Mouse (Mus musculus) testis, adult 2 months (tissue): ENCODE results near the gene Cnot11. TPM values are rescaled to one million over a fixed set of nuclear protein-coding genes. Genes with fewer than 3 reads are reported as not detected.
"Not testable (repeated sequence)": the region's sequence is repeated elsewhere in the genome, so short reads cannot be mapped to it uniquely, and the experiment has no call there.

Experiments
- H3K27ac ChIP-seq: fragments of 200-500 bp; 2 replicates; pipeline ENCODE4 v1.5.1; 2012; ENCODE audit warnings: low read depth, low read length; ENCODE audit not compliant: control insufficient read depth, insufficient read depth
- H3K27me3 ChIP-seq: fragments of 200-500 bp; 2 replicates; pipeline ENCODE4 v1.6.1; 2012; ENCODE audit warnings: mild to moderate bottlenecking, low read length, moderate library complexity; ENCODE audit not compliant: control insufficient read depth, insufficient read depth
- H3K36me3 ChIP-seq: fragments of 200-500 bp; 2 replicates; pipeline ENCODE4 v1.6.1; 2012; ENCODE audit warnings: mild to moderate bottlenecking, low read length; ENCODE audit not compliant: control insufficient read depth, insufficient read depth
- H3K4me1 ChIP-seq: fragments of 200-500 bp; 2 replicates; pipeline ENCODE4 v1.6.1; 2012; ENCODE audit warnings: low read length; ENCODE audit not compliant: control insufficient read depth, insufficient read depth
- H3K4me3 ChIP-seq: fragments of 200-500 bp; 2 replicates; pipeline ENCODE4 v1.5.1; 2012; ENCODE audit warnings: low read depth, mild to moderate bottlenecking, low read length, moderate library complexity, mixed read lengths; ENCODE audit not compliant: control insufficient read depth
- CTCF ChIP-seq: fragments of 200-500 bp; IDR thresholded peaks from 2 replicates; pipeline ENCODE4 v1.5.1; 2012; ENCODE audit warnings: low read depth, mild to moderate bottlenecking, inconsistent platforms, low read length, moderate library complexity; ENCODE audit not compliant: control insufficient read depth, insufficient read depth, insufficient replicate concordance
- POLR2A ChIP-seq: fragments of 200-500 bp; IDR thresholded peaks from 2 replicates; pipeline ENCODE4 v1.6.1; 2012; ENCODE audit warnings: low read depth, mild to moderate bottlenecking, inconsistent platforms, low read length, moderate library complexity; ENCODE audit not compliant: control insufficient read depth
- polyA plus RNA-seq: library from polyadenylated mRNA; depleted of rRNA; stranded (reverse); fragments of >200 nt; gene quantifications from 2 replicates; pipeline ENCODE4 v1.2.3, GENCODE M21; 2012; rRNA removed

Gene Cnot11
- polyA plus RNA-seq, 1 experiment, result 9.2 TPM

- Histone ChIP-seq H3K4me1 (peaks cover 2% of the 10 kb centered on the region), H3K27ac (no peak overlapping the region), H3K4me3 (no peak overlapping the region), H3K27me3 (no peaks in the 10 kb centered on the region), H3K36me3 (no peaks in the 10 kb centered on the region)
- no peak for TF ChIP-seq CTCF
- no peak for TF ChIP-seq POLR2A
Measured at GRCm38 (mm10) chr1:39579139-39579538, 44.3 kb downstream of the Cnot11 start.

DNA sequence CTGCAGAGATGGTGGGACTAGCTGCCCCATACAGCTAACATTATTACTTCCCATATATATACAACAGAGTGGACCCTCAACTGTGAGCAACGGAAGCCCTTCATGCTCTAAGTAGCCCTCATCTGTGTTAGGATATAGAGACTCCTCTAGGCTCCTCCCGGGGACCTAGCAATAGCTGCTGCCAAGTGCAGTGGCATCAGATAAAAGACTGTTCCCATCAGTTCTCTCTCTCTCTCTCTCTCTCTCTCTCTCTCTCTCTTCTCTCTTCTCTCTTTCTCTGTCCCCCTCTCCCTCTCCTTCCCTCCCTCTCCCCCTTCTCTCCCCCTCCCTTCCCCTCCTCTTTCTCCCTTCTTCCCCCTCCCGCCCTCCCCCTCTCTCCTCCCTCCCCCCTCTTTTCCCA lies 46.4 kb downstream of the Cnot11 start:
- no peaks in the 10 kb centered on the region for H3K36me3 ChIP-seq
- no peak for TF ChIP-seq CTCF
- TF ChIP-seq POLR2A, result no peak
- no peak overlapping the region for H3K27ac ChIP-seq
- H3K4me1 ChIP-seq, result peaks cover 2% of the 10 kb centered on the region
- H3K27me3 ChIP-seq, result no peaks in the 10 kb centered on the region
- H3K4me3 ChIP-seq, result no peak overlapping the region

DNA sequence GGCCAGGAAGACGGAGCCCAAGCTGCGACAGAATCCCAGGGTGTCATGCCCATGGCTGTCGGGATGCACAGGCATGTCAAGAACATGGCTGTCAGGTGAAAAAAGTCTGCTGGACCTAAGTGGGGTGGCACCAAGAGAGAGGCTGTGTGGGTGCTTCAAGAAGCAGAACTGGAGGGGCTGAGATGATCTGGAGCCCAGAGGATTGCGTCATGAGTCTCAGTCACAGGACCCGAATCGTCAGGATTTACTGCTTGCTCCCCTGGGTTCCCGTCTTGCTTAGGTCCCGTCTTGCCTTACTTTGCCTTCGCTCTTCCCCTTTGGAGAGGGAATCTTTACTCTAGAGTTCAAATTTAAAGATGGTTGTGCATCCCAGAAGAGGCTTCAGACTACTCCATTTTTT lies 48.4 kb downstream of the Cnot11 start:
- no peak overlapping the region for H3K27ac ChIP-seq
- H3K27me3 ChIP-seq, result no peaks in the 10 kb centered on the region
- H3K4me3 ChIP-seq, result no peak overlapping the region
- H3K4me1 ChIP-seq, result no peaks in the 10 kb centered on the region; the same call in 1 of the 2 replicates
- no peak for TF ChIP-seq CTCF
- H3K36me3 ChIP-seq, result no peaks in the 10 kb centered on the region

DNA sequence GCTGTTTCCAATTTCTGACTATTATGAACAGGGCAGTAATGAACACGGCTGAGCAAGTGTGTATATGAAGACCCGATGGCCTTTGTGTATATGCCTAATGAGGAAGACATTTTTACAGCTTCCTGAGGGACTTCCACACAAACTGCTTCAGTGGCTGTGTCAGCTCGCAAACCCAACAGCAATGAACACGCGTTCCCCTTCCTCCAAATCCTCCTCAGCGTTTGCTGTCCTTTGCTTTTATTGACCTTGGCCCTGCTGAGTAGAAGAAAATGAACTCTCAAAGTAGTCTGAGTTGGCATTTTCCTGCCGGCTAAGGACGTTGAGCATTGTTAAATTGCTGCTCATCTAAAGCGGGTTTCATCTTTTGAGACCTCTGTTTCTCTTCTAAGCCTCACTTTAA lies 50.6 kb downstream of the Cnot11 start:
- H3K27ac ChIP-seq, result no peak overlapping the region
- H3K27me3 ChIP-seq, result no peaks in the 10 kb centered on the region

GRCm38 (mm10) chr1:39590193-39590592 lies 55.4 kb downstream of the Cnot11 start:
- H3K4me3 ChIP-seq, result no peak overlapping the region
- no peak for TF ChIP-seq CTCF
- no peak for TF ChIP-seq POLR2A
- H3K4me1 ChIP-seq, result no peaks in the 10 kb centered on the region
- no peak overlapping the region for H3K27ac ChIP-seq
- H3K27me3 ChIP-seq, result no peaks in the 10 kb centered on the region
- no peaks in the 10 kb centered on the region for H3K36me3 ChIP-seq

More for the DNA sequence above, 50.6 kb downstream of the Cnot11 start:
- no peak for TF ChIP-seq POLR2A
- Histone ChIP-seq H3K4me3 (no peak overlapping the region), H3K4me1 (no peaks in the 10 kb centered on the region), H3K36me3 (no peaks in the 10 kb centered on the region)

- not testable (repeated sequence) for H3K27me3 ChIP-seq, H3K4me3 ChIP-seq, H3K36me3 ChIP-seq, H3K4me1 ChIP-seq, H3K27ac ChIP-seq
Measured at GRCm38 (mm10) chr1:39591557-39591956, 56.8 kb downstream of the Cnot11 start.

DNA sequence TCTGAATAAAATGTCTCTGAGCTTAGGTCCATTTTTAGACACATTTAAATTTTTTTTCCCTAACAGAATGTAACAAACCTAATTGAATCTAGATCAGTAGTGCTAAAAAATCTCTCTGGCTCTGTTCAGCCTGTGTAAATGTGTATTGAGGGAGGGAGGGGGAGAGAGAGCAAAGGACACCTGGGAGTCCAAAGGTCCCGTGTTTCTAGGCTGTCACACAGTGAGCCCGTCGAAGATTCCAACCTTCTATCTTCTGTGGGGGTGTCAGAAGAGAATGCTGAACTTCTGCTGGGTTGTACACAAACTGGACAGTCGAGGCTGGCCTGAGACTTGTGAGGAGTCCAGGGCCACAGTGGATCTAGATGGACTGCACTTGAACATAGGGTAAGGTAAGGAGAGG lies 57.3 kb downstream of the Cnot11 start:
- Histone ChIP-seq H3K27ac (no peak overlapping the region), H3K4me1 (no peaks in the 10 kb centered on the region), H3K27me3 (no peaks in the 10 kb centered on the region), H3K36me3 (no peaks in the 10 kb centered on the region), H3K4me3 (no peak overlapping the region)
- no peak for TF ChIP-seq POLR2A
- no peak for TF ChIP-seq CTCF

DNA sequence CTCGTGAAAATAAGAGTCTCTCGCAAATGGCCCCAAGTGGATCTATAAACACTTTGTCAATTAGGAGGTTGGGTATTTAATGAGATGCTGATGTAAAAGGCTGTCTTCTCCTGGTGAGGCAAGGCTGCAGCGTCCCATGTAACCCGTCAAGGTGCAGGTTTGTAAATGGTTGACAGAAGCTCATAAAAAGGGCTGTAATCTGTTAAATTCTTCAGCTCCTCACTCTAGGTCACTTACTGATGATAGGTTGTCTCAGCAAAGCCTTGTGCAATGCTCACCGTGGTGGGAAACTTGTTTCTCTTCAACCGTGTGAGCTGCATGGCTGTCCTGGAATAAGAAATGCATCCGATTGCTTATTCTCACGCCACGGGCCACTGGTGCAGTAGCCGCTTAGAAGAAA lies 59.0 kb downstream of the Cnot11 start:
- H3K4me1 ChIP-seq, result no peaks in the 10 kb centered on the region
- TF ChIP-seq CTCF (no peak), POLR2A (no peak)
- no peaks in the 10 kb centered on the region for H3K27me3 ChIP-seq
- no peaks in the 10 kb centered on the region for H3K36me3 ChIP-seq
- no peak overlapping the region for H3K27ac ChIP-seq
- no peak overlapping the region for H3K4me3 ChIP-seq

Other genes with a start within 250 kb of the Cnot11 start
- gene Rpl31, start 167.2 kb upstream of the Cnot11 start, polyA plus RNA-seq, result 252 and 253 TPM in 2 replicates
- gene Tbc1d8, start 56.2 kb upstream of the Cnot11 start, polyA plus RNA-seq, result 8.8 and 10.0 TPM in 2 replicates
- 5.9 and 6.8 TPM in 2 replicates for gene Rnf149, start 42.4 kb downstream of the Cnot11 start, polyA plus RNA-seq
- 0.20 and 0.23 TPM in 2 replicates for gene Creg2, start 116.5 kb downstream of the Cnot11 start, polyA plus RNA-seq
- gene Rfx8, start 186.0 kb downstream of the Cnot11 start, polyA plus RNA-seq, result 37.8 and 39.1 TPM in 2 replicates